Mouse (Mus musculus): ENCODE results near the gene Cdk15. TPM values are rescaled to one million over a fixed set of nuclear protein-coding genes. Genes with fewer than 3 reads are reported as not detected.

The Cdk15 gene
- 0.12 TPM in 1 of 2 replicates, not detected in the other for polyA plus RNA-seq (2012; rRNA removed)

- no peaks in the 10 kb centered on the region for H3K4me1 ChIP-seq (replicated peaks; ENCODE audit: control insufficient read depth, insufficient read depth, low read length)
- DNase-seq = no peak
- H3K36me3 ChIP-seq (ENCODE audit: control insufficient read depth, insufficient read depth, low read length) = no peaks in the 10 kb centered on the region
- WGBS = 57% methylated on average over 13 of the region's 13 CpGs
- no peak within 1 kb of the TSS for H3K27ac ChIP-seq (ENCODE audit: control insufficient read depth, insufficient read depth, low read length)
- H3K4me3 ChIP-seq (ENCODE audit: control insufficient read depth, insufficient read depth, low read length) = no peak within 1 kb of the TSS
- no peaks in the 10 kb centered on the region for H3K27me3 ChIP-seq (ENCODE audit: control insufficient read depth, insufficient read depth, low read length)
- TF ChIP-seq CTCF (IDR thresholded peaks at IDR 0.05; ENCODE audit: borderline replicate concordance, control insufficient read depth, extremely low read depth, insufficient read depth, low read length, poor library complexity) (no peak), POLR2A (IDR thresholded peaks at IDR 0.05; ENCODE audit: control insufficient read depth, extremely low read depth, insufficient read depth, low read length, poor library complexity) (no peak)
These were observed at the start of gene Cdk15 for GRCm38 (mm10) chr1:59256751-59257231. Gene Cdk15 (plus strand): TSS chr1:59256906.

- H3K4me3 ChIP-seq (ENCODE audit: control insufficient read depth, insufficient read depth, low read length) = no peak overlapping the region
- no peak overlapping the region for H3K27ac ChIP-seq (ENCODE audit: control insufficient read depth, insufficient read depth, low read length)
- no peaks in the 10 kb centered on the region for H3K4me1 ChIP-seq (replicated peaks; ENCODE audit: control insufficient read depth, insufficient read depth, low read length)
- TF ChIP-seq POLR2A (IDR thresholded peaks at IDR 0.05; ENCODE audit: control insufficient read depth, extremely low read depth, insufficient read depth, low read length, poor library complexity) (no peak), CTCF (IDR thresholded peaks at IDR 0.05; ENCODE audit: borderline replicate concordance, control insufficient read depth, extremely low read depth, insufficient read depth, low read length, poor library complexity) (no peak)
- H3K27me3 ChIP-seq (ENCODE audit: control insufficient read depth, insufficient read depth, low read length) = no peaks in the 10 kb centered on the region
- 91% methylated on average over 1 of the region's 1 CpGs for WGBS
- H3K36me3 ChIP-seq (ENCODE audit: control insufficient read depth, insufficient read depth, low read length) = peaks cover 13% of the 10 kb centered on the region
- DNase-seq = no peak
These were observed 48.4 kb upstream of the Cdk15 start for GRCm38 (mm10) chr1:59208331-59208730.

GRCm38 (mm10) chr1:59211651-59212050 lies 45.1 kb upstream of the Cdk15 start:
- Histone ChIP-seq H3K27ac (ENCODE audit: control insufficient read depth, insufficient read depth, low read length) (no peak overlapping the region), H3K4me3 (ENCODE audit: control insufficient read depth, insufficient read depth, low read length) (no peak overlapping the region), H3K36me3 (ENCODE audit: control insufficient read depth, insufficient read depth, low read length) (peaks cover 21% of the 10 kb centered on the region), H3K27me3 (ENCODE audit: control insufficient read depth, insufficient read depth, low read length) (no peaks in the 10 kb centered on the region), H3K4me1 (replicated peaks; ENCODE audit: control insufficient read depth, insufficient read depth, low read length) (no peaks in the 10 kb centered on the region)
- no peak for DNase-seq
- WGBS = 72% methylated on average over 4 of the region's 4 CpGs
- no peak for TF ChIP-seq POLR2A (IDR thresholded peaks at IDR 0.05; ENCODE audit: control insufficient read depth, extremely low read depth, insufficient read depth, low read length, poor library complexity)
- TF ChIP-seq CTCF (IDR thresholded peaks at IDR 0.05; ENCODE audit: borderline replicate concordance, control insufficient read depth, extremely low read depth, insufficient read depth, low read length, poor library complexity) = no peak

- WGBS = 83% methylated on average over 5 of the region's 5 CpGs
- DNase-seq = no peak
- Histone ChIP-seq H3K27ac (ENCODE audit: control insufficient read depth, insufficient read depth, low read length) (no peak overlapping the region), H3K4me1 (replicated peaks; ENCODE audit: control insufficient read depth, insufficient read depth, low read length) (no peaks in the 10 kb centered on the region), H3K36me3 (ENCODE audit: control insufficient read depth, insufficient read depth, low read length) (peaks cover 23% of the 10 kb centered on the region), H3K27me3 (ENCODE audit: control insufficient read depth, insufficient read depth, low read length) (no peaks in the 10 kb centered on the region), H3K4me3 (ENCODE audit: control insufficient read depth, insufficient read depth, low read length) (no peak overlapping the region)
- TF ChIP-seq POLR2A (IDR thresholded peaks at IDR 0.05; ENCODE audit: control insufficient read depth, extremely low read depth, insufficient read depth, low read length, poor library complexity) = no peak
- no peak for TF ChIP-seq CTCF (IDR thresholded peaks at IDR 0.05; ENCODE audit: borderline replicate concordance, control insufficient read depth, extremely low read depth, insufficient read depth, low read length, poor library complexity)
These were observed 44.5 kb upstream of the Cdk15 start for GRCm38 (mm10) chr1:59212076-59212779.

GRCm38 (mm10) chr1:59212951-59213350 lies 43.8 kb upstream of the Cdk15 start:
- H3K36me3 ChIP-seq (ENCODE audit: control insufficient read depth, insufficient read depth, low read length) = peaks cover 23% of the 10 kb centered on the region
- no peak for TF ChIP-seq POLR2A (IDR thresholded peaks at IDR 0.05; ENCODE audit: control insufficient read depth, extremely low read depth, insufficient read depth, low read length, poor library complexity)
- TF ChIP-seq CTCF (IDR thresholded peaks at IDR 0.05; ENCODE audit: borderline replicate concordance, control insufficient read depth, extremely low read depth, insufficient read depth, low read length, poor library complexity) = no peak
- DNase-seq = no peak
- no peaks in the 10 kb centered on the region for H3K27me3 ChIP-seq (ENCODE audit: control insufficient read depth, insufficient read depth, low read length)
- no peak overlapping the region for H3K4me3 ChIP-seq (ENCODE audit: control insufficient read depth, insufficient read depth, low read length)
- WGBS = no CpG with 5 or more reads among the region's 1 CpGs
- no peak overlapping the region for H3K27ac ChIP-seq (ENCODE audit: control insufficient read depth, insufficient read depth, low read length)
- H3K4me1 ChIP-seq (replicated peaks; ENCODE audit: control insufficient read depth, insufficient read depth, low read length) = no peaks in the 10 kb centered on the region

GRCm38 (mm10) chr1:59215446-59215845 lies 41.3 kb upstream of the Cdk15 start:
- Histone ChIP-seq H3K27me3 (ENCODE audit: control insufficient read depth, insufficient read depth, low read length) (no peaks in the 10 kb centered on the region), H3K36me3 (ENCODE audit: control insufficient read depth, insufficient read depth, low read length) (peaks cover 16% of the 10 kb centered on the region), H3K27ac (ENCODE audit: control insufficient read depth, insufficient read depth, low read length) (no peak overlapping the region), H3K4me1 (replicated peaks; ENCODE audit: control insufficient read depth, insufficient read depth, low read length) (no peaks in the 10 kb centered on the region), H3K4me3 (ENCODE audit: control insufficient read depth, insufficient read depth, low read length) (no peak overlapping the region)
- no peak for DNase-seq
- 93% methylated on average over 11 of the region's 11 CpGs for WGBS
- TF ChIP-seq POLR2A (IDR thresholded peaks at IDR 0.05; ENCODE audit: control insufficient read depth, extremely low read depth, insufficient read depth, low read length, poor library complexity) (no peak), CTCF (IDR thresholded peaks at IDR 0.05; ENCODE audit: borderline replicate concordance, control insufficient read depth, extremely low read depth, insufficient read depth, low read length, poor library complexity) (no peak)
